Mouse (Mus musculus) heart, adult 2 months (tissue): ENCODE measurements around the gene Immt.

ENCODE experiments used
- CTCF ChIP-seq: fragments of 200-600 bp; IDR thresholded peaks from 2 replicates; pipeline ENCODE4 v1.8.1; 2022; ENCODE audit warnings: antibody characterized with exemption, mild to moderate bottlenecking, moderate library complexity
- POLR2A ChIP-seq: fragments of 200-500 bp; IDR thresholded peaks from 2 replicates; pipeline ENCODE4 v1.6.1; 2011; ENCODE audit warnings: mild to moderate bottlenecking, low read depth, low read length, control low read depth; ENCODE audit not compliant: insufficient read depth

DNA sequence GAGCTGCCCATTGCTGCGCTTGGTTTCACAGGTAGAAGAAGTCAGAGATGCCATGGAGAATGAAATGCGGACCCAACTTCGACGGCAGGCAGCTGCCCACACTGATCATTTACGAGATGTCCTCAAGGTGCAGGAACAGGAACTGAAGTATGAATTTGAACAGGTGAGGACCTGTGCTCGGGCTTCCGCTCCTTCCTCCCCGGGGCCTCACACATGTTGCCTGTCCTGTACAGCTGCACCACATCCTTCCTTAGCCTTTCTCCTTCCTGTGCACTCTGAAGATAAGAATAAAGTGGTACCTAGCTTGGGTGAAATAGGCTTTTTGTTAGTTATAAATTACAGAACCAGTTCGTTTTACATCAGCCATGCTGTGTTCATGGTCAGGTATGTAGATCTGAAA, 40.3 kb downstream of the Immt start:
- TF ChIP-seq CTCF (no peak), POLR2A (no peak)
